ENCODE assay signal across 7 mouse cellular contexts in genomic region chr17:78836056-78836455, GRCm38 (mm10). TPM values are rescaled to one million over a fixed set of nuclear protein-coding genes. Genes with fewer than 3 reads are reported as not detected.
DNase-seq lines count a peak whose midpoint lies in the region; ATAC-seq and TF ChIP-seq lines count a peak whose summit lies in the region.

No protein-coding gene starts in this region.

- H3K4me1 ChIP-seq in megakaryocyte, embryonic 14.5 days: peaks cover 16% of the 10 kb centered on the region; the same call in 1 of the 2 replicates
- no peaks in the 10 kb centered on the region for H3K4me1 ChIP-seq in intestine, embryonic 16.5 days (ENCODE audit: control insufficient read depth, insufficient read depth, low read length)
- no peaks in the 10 kb centered on the region for H3K4me1 ChIP-seq in olfactory bulb, adult 2 months (ENCODE audit: control insufficient read depth, insufficient read depth, low read length)

- ATAC-seq in megakaryocyte, adult 5-6 weeks (ENCODE audit: poor library complexity, severe bottlenecking): no peak
- ATAC-seq in common myeloid progenitor, adult 5-6 weeks (replicated peaks; ENCODE audit: low read depth, poor library complexity, severe bottlenecking): 0 out of 2 replicates have a peak, but pooled peaks have one; percentile 10
- ATAC-seq in intestine, embryonic 16.5 days: no peak

- no peak for DNase-seq in cerebellum, postnatal 4 days (ENCODE audit: low spot score in 2 of 2)
- DNase-seq in urinary bladder, postnatal 14 days (ENCODE audit: low spot score): no peak

- no peaks in the 10 kb centered on the region for H3K9me3 ChIP-seq in megakaryocyte, embryonic 14.5 days
- no peaks in the 10 kb centered on the region for H3K9me3 ChIP-seq in intestine, embryonic 16.5 days (ENCODE audit: control insufficient read depth, low read length)

- no peak for TF ChIP-seq POLR2A in olfactory bulb, adult 2 months (IDR thresholded peaks at IDR 0.05; ENCODE audit: insufficient read depth, low read depth, low read length)

- H3K9ac ChIP-seq in intestine, embryonic 16.5 days (ENCODE audit: low read depth, low read length): peak overlapping the region; percentile 75

- peak overlapping the region; percentile 98 for H3K4me3 ChIP-seq in megakaryocyte, embryonic 14.5 days (replicated peaks)
- peak overlapping the region; percentile 86 for H3K4me3 ChIP-seq in intestine, embryonic 16.5 days (ENCODE audit: low read length)
- H3K4me3 ChIP-seq in olfactory bulb, adult 2 months (ENCODE audit: insufficient read depth, low read depth, low read length): peak overlapping the region; percentile 68

- H3K36me3 ChIP-seq in megakaryocyte, embryonic 14.5 days (replicated peaks; ENCODE audit: low read length): peaks cover 61% of the 10 kb centered on the region
- peaks cover 15% of the 10 kb centered on the region for H3K36me3 ChIP-seq in intestine, embryonic 16.5 days (ENCODE audit: control insufficient read depth, insufficient read depth, low read length)

- WGBS in intestine, embryonic 16.5 days: 28% methylated on average over 2 of the region's 2 CpGs
- WGBS in olfactory bulb, adult 2 months: 5% methylated on average over 2 of the region's 2 CpGs

- H3K27ac ChIP-seq in intestine, embryonic 16.5 days (ENCODE audit: low read length): peak overlapping the region; percentile 92
- H3K27ac ChIP-seq in olfactory bulb, adult 2 months (ENCODE audit: insufficient read depth, low read depth, low read length): no peak overlapping the region

- H3K4me2 ChIP-seq in intestine, embryonic 16.5 days (ENCODE audit: low read depth, low read length): peak overlapping the region; percentile 75

- TF ChIP-seq CTCF in olfactory bulb, adult 2 months (IDR thresholded peaks at IDR 0.05; ENCODE audit: insufficient read depth, low read depth, low read length): no peak

- H3K27me3 ChIP-seq in megakaryocyte, embryonic 14.5 days (replicated peaks): no peaks in the 10 kb centered on the region
- H3K27me3 ChIP-seq in intestine, embryonic 16.5 days (replicated peaks; ENCODE audit: control insufficient read depth, insufficient read depth, low read length): no peaks in the 10 kb centered on the region

RNA-seq across cellular contexts. Expression of gene Gpatch11, which starts 0.7 kb away (rescaled TPM):
- polyA plus RNA-seq in megakaryocyte, embryonic 14.5 days (2012; ENCODE audit: insufficient read depth, low replicate concordance): 1.1 and 4.7 TPM in 2 replicates
- 18.4 and 31.5 TPM in 2 replicates for total RNA-seq in megakaryocyte, adult 5-6 weeks (2015)
- total RNA-seq in megakaryocyte, adult 5-6 weeks (2017): 42.8 and 64.4 TPM in 2 replicates
- 22.2 and 36.1 TPM in 2 replicates for total RNA-seq in common myeloid progenitor, adult 5-6 weeks (2017)
- 47.1 and 50.4 TPM in 2 replicates for polyA plus RNA-seq in intestine, embryonic 16.5 days (2015; fragmentation: Nextera tagmentation; extraction: Ambion mirVana)
- not detected in 2 replicates for polyA plus RNA-seq in olfactory bulb, adult 2 months (2012; ENCODE audit: insufficient read depth, insufficient read length, low replicate concordance, missing spikeins)

RNA-seq across cellular contexts. Expression of gene Heatr5b, which starts 0.9 kb away (rescaled TPM):
- polyA plus RNA-seq in megakaryocyte, embryonic 14.5 days (2012; ENCODE audit: insufficient read depth, low replicate concordance): 0.78 and 2.2 TPM in 2 replicates
- 25.1 and 27.1 TPM in 2 replicates for total RNA-seq in megakaryocyte, adult 5-6 weeks (2015)
- total RNA-seq in megakaryocyte, adult 5-6 weeks (2017): 21.1 and 24.6 TPM in 2 replicates
- total RNA-seq in common myeloid progenitor, adult 5-6 weeks (2017): 18.8 and 26.5 TPM in 2 replicates
- 9.6 and 12.1 TPM in 2 replicates for polyA plus RNA-seq in intestine, embryonic 16.5 days (2015; fragmentation: Nextera tagmentation; extraction: Ambion mirVana)
- polyA plus RNA-seq in olfactory bulb, adult 2 months (2012; ENCODE audit: insufficient read depth, insufficient read length, low replicate concordance, missing spikeins): 184 TPM in 1 of 2 replicates, not detected in the other

RNA-seq across cellular contexts. Expression of gene Eif2ak2, which starts 46.3 kb away (rescaled TPM):
- 7.4 TPM in 1 of 2 replicates, not detected in the other for polyA plus RNA-seq in megakaryocyte, embryonic 14.5 days (2012; ENCODE audit: insufficient read depth, low replicate concordance)
- total RNA-seq in megakaryocyte, adult 5-6 weeks (2015): 22.9 and 27.2 TPM in 2 replicates
- total RNA-seq in megakaryocyte, adult 5-6 weeks (2017): 48.4 and 58.0 TPM in 2 replicates
- 49.8 and 61.1 TPM in 2 replicates for total RNA-seq in common myeloid progenitor, adult 5-6 weeks (2017)
- 11.0 and 14.5 TPM in 2 replicates for polyA plus RNA-seq in intestine, embryonic 16.5 days (2015; fragmentation: Nextera tagmentation; extraction: Ambion mirVana)
- polyA plus RNA-seq in olfactory bulb, adult 2 months (2012; ENCODE audit: insufficient read depth, insufficient read length, low replicate concordance, missing spikeins): not detected in 2 replicates
